Mouse (Mus musculus) spleen, adult 2 months (tissue): ENCODE results near the gene Ly6g5c.

Source experiments
- CTCF ChIP-seq: fragments of 200-500 bp; IDR thresholded peaks from 2 replicates; pipeline ENCODE4 v1.5.1; 2011; ENCODE audit warnings: mild to moderate bottlenecking, inconsistent platforms; ENCODE audit not compliant: insufficient read depth, insufficient read length, insufficient replicate concordance; ENCODE audit errors: extremely low read depth
- POLR2A ChIP-seq: fragments of 200-500 bp; IDR thresholded peaks from 2 replicates; pipeline ENCODE4 v1.6.1; 2011; ENCODE audit warnings: low read depth, low read length, inconsistent platforms

DNA sequence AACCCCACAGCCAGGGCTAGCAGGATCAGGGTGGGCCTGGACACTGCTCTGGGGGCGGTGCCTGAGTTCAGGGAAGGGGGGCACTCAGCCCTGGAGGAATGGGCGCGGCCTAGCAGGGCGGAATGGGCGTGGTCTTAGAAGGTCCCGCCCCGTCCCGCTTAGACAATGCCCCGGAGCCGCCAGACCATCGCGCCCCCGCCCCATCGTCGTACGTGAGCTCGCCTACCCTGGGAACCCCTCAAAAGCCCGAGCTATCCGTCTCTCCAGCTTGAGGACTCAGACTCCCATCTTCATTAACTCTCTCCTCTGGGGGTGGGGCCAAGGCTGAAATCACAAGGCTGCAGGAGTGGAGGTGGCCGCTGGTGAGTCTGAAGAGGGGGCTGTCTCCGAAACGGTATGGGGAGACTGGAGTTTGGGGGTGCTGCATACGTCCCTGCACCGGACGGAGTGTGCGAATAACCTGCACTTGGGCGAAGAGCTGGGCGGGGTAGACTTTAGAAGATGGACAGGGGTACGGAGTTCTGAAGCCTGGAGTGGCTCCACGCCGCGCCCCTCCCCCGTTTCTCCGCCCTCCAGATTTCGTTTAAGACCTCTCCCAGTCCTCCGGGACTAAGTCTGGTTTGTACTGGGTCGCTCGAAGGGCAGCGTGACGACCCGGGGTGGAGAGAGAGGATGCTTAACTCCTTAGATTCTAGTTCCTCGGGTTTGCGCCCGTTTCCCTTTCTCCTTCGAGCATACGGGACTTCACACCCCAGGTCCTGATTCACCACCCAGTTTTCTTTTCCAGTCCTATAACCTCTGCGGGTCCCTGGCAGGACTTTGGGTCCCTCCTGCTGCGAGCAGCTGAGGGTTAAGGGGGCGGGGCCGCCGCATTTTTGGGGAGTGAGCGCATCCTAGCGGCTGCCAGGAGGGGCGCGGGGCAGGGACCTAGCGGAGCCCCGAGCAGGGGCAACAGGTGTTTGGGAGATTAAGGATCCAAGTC, 48.9 kb upstream of the Ly6g5c start, which contains the start of gene Ddah2:
- TF ChIP-seq CTCF: peak; percentile 92
- TF ChIP-seq POLR2A: no peak
